Mouse (Mus musculus) heart, postnatal 36 days (tissue): Measurements from ENCODE around the gene Tut7. TPM values are rescaled to one million over a fixed set of nuclear protein-coding genes. Genes with fewer than 3 reads are reported as not detected.
A peak's percentile ranks its signal among the peaks of the same experiment; 100 is the strongest.
"Not testable (repeated sequence)": the region's sequence is repeated elsewhere in the genome, so short reads cannot be mapped to it uniquely, and the experiment has no call there.

Source experiments
- DNase-seq, 2 experiments: peaks; one replicate each; pipeline ENCODE4 v3.0.0; 2021 to 2022
- intact Hi-C: fragments of 180-260 bp; cut with DNase I; formaldehyde crosslinking; loops from one replicate; pipeline ENCODE4 v1.15.1; 2025
- total RNA-seq, 2 experiments: library from RNA; stranded (reverse); gene quantifications; 2 replicates each; pipeline ENCODE4 v1.2.3; 2021

The Tut7 gene
- total RNA-seq, 2 experiments from 2014 or later: 44.6 to 45.8 TPM

DNA sequence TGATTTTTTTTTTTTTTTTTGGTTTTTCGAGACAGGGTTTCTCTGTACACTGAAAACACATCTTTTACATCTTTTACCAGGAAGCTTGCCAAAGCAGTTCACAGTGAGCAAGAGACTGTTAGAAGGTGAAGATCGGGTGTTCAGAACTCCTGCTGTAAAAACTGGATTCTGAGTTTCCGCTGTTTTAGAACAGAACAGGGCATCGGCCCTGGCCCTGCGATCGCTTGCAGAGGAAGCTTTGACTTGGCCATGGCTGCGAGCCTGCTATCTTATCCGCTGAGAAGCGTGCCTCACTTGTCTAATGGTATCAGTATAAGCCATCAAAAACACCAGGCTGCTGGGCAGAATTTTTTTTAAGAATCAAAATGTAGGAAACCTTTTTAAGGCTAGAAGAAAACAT is 52.1 kb downstream of the Tut7 start:
- peak; percentile 20 to 26 for DNase-seq
- intact Hi-C loops: loop anchor here (5.0 kb wide), 1 partner anchor 51 kb away; the partner anchor contains the start of gene Tut7

DNA sequence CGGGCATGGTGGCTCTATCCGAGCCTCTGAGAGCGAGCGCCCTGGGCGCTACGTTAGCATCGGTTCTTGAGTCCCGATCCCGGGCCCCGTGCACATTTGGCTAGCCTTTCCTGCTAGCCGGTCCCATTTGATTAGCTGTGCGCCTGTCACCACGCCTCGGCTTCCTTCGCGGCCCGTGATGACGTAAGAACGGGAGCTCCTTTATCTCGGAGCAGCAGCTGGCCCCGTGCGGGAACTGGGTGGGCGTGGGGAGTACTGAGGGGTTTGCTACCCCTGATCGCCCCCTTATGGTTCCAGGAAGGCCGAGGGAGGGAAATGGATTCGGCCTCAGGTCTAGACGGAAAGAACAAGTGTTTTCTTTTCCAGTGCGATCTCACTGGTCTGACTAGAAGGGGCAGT is 52.8 kb downstream of the Tut7 start:
- intact Hi-C loops: loop anchor here (5.0 kb wide), 1 partner anchor 52 kb away; the partner anchor contains the start of gene Tut7
- peak; percentile 83 to 85 for DNase-seq

- DNase-seq: peak; percentile 99 to 100
- intact Hi-C loops: loop anchor here (5.0 kb wide), 1 partner anchor 53 kb away; the partner anchor contains the start of gene Tut7
Observed at GRCm38 (mm10) chr13:59769296-59770163, 53.4 kb downstream of the Tut7 start, which contains the start of gene Isca1. Isca1 (minus strand) TSS chr13:59769810.

- peak in 1 of 2 experiments; percentile 13 for DNase-seq
- intact Hi-C loops: no loop called here
Observed at GRCm38 (mm10) chr13:59768531-59768930, 54.4 kb downstream of the Tut7 start.

GRCm38 (mm10) chr13:59766786-59767515 is 56.0 kb downstream of the Tut7 start:
- intact Hi-C loops: no loop called here
- no peak for DNase-seq

DNA sequence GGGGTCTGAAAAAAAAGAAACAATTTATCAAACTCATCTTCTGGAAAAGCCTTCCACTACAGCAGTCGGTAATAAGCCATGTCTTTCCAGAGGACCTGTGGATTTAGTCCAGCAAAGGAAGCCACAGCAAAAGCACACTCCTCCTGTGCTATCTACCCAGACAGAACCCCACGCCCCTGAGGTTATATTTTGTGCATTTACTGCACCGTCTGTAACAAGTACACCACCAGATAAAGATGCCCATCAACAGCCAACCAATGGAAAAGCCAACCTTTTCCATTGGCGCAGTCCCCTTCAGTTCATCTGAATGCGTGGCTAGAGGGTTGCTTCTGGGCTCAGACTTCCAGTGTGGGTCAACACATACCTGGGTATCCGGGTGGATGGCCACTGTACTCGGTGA is 60.2 kb downstream of the Tut7 start:
- intact Hi-C loops: no loop called here
- DNase-seq: no peak

GRCm38 (mm10) chr13:59756906-59757305 is 66.0 kb downstream of the Tut7 start:
- DNase-seq: no peak

GRCm38 (mm10) chr13:59750310-59750709 is 72.6 kb downstream of the Tut7 start:
- no peak for DNase-seq
- intact Hi-C loops: no loop called here

More at GRCm38 (mm10) chr13:59756906-59757305, 66.0 kb downstream of the Tut7 start:
- intact Hi-C loops: no loop called here

- intact Hi-C loops: no loop called here
- no peak for DNase-seq
Observed at GRCm38 (mm10) chr13:59746711-59747110, 76.2 kb downstream of the Tut7 start, which contains the start of gene 1700014D04Rik. 1700014D04Rik (minus strand) TSS chr13:59746752.

- intact Hi-C loops: no loop called here
- DNase-seq: no peak
Observed at GRCm38 (mm10) chr13:59746164-59746563, 76.8 kb downstream of the Tut7 start.

GRCm38 (mm10) chr13:59745462-59745861 is 77.5 kb downstream of the Tut7 start:
- intact Hi-C loops: no loop called here

GRCm38 (mm10) chr13:59741697-59742096 is 81.2 kb downstream of the Tut7 start:
- peak; percentile 33 for DNase-seq
- intact Hi-C loops: no loop called here

More at GRCm38 (mm10) chr13:59745462-59745861, 77.5 kb downstream of the Tut7 start:
- no peak for DNase-seq

DNA sequence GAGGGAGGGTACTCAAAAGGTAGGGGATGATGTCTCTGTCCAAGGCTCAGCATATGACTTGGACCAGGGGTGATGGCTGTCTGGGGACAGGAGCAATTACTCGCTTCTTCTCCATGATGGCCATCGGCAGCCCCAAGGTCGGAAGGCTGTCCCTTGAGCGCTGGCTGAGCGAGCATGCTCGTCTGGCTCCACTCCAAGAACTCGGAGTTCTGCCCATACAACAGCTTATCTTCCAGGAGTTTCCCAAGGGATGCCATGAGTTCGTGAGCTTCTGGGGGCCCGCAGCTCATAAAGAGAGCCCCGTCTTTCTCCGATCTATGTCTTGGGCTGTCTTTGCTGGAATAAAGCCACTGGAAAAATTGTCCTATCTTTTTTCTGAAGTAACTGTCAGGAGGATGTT is 81.9 kb downstream of the Tut7 start:
- intact Hi-C loops: no loop called here
- peak; percentile 47 to 66 for DNase-seq

- intact Hi-C loops: no loop called here
- DNase-seq: no peak
Observed at GRCm38 (mm10) chr13:59739397-59739796, 83.5 kb downstream of the Tut7 start.

DNA sequence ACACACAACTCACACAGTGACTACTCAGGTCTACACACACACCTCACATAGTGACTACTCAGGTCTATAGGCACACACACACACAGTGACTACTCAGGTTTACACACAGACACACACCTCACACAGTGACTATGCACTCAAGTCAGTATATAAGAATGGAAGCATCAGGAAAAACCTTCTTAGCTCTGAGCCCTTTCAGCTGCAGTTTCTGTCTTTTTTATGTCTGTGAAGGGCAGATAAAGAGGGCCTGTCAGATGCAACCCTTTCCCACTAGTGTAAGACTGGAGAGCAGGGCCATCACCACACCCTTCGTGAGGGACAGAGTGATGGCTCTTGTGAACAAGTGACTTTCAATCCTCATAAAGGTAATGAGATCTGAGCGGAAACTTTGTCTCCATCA is 84.5 kb downstream of the Tut7 start:
- intact Hi-C loops: no loop called here
- no peak for DNase-seq

DNA sequence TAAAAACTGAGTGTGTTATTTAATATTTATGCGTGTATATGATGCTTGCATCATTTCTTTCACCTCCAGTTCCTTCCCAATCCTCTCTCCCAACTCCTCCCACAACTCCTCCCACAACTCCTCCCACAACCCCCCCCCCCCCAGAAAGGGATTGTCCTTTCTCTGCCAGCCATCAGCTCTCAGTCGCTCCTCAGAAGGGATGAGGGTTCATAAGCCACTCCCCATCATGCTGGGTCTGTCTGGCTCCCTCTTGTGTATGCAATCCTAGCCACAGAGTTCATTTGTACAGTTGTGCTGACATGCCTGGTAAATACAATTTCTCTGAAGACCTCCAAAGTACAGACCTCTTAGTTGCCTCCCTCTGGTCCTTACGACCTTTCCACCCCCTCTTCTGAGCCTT is 87.8 kb downstream of the Tut7 start:
- DNase-seq: no peak
- intact Hi-C loops: no loop called here

DNA sequence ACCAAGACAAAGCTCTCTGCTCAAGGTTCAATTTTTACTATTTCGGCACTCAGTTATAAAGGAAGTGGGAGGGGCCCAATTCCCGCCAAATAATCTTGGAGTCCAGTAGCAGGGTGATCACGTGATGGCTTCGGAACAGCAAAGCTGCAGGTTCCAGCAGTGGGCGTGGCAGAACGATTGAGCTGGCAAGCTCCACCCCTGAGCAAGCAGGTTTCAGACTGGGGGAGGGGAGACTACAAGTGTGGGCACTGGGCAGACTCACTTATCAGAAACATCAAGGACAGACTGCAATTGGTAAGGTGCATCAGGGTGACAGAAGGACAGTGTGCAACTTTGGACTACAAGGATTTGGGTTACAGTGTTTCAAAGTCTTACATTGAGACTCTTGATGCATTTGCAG is 88.6 kb downstream of the Tut7 start:
- intact Hi-C loops, DNase-seq: not testable (repeated sequence)

DNA sequence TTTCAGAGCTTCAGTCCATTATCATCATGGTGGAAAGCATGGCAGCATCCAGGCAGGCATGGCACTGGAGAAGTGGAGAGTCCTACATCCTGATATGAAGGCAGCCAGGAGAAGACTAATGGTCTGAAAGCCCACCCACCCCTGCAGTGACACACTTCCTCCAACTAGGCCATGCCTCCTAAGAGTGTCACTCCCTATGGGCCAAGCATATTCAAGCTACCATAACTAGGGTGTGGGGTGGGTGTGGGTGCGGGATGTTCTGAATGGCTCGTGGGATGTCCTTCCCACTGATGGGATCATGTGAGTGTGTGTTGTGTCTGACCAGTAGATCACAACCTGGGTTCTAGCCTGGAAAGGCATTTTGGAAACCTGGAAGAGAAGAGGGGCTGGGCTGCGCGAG is 89.0 kb downstream of the Tut7 start:
- intact Hi-C loops: no loop called here

GRCm38 (mm10) chr13:59731652-59732051 is 91.3 kb downstream of the Tut7 start, which contains the start of gene Spata31d1d:
Spata31d1d (minus strand) TSS chr13:59731752.
- no peak for DNase-seq
- intact Hi-C loops: no loop called here

More for the DNA sequence above, 89.0 kb downstream of the Tut7 start:
- no peak for DNase-seq

DNA sequence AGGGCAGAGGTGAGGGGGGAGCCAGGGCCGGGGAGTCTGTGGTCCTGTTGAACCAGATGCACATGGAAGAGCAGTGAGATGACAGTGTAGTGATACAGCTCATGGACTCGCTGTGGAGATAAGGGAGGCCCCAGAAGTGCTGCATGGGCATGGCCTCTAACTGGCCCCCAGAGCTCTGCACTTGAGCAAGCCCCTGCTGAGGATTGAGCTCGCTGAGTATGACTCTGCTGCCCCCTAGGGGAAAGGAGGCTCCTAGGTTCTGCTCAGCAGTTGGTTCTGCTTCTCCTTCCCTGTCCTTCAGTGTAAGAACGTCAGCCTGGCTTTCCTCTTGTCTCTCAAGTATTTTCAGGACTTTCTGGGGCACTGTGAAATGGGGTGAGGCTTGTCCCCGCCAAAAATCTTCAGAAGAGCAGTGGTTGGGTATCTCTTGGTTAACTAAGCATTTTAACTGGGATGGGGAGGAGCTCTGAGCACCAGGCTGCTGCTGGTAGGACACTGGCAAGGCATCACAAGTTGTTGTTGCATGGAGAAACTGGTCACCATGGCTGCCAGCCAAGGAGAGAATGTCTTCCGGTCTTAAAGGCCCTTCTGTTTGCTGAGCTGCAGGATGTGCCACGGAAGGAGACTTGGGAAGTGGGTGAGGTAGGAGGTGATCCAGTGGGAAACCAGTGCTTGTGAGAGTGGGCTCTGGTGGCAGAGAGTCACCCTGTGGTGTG is 94.4 kb downstream of the Tut7 start:
- peak; percentile 81 to 83 for DNase-seq
- intact Hi-C loops: loop anchor here (2.0 to 5.0 kb wide), 3 partner anchors 24 to 211 kb away; no protein-coding TSS in a partner anchor
